Mouse (Mus musculus) 3T3-L1 (cell line): Measurements from ENCODE around the gene Pik3r2.
"Not testable (repeated sequence)": the region's sequence is repeated elsewhere in the genome, so short reads cannot be mapped to it uniquely, and the experiment has no call there.

ENCODE experiments used
- DNase-seq: peaks from one replicate; pipeline ENCODE4 v3.0.0-alpha.2; 2015; ENCODE audit warnings: low read depth, low spot score

Gene Pik3r2

DNA sequence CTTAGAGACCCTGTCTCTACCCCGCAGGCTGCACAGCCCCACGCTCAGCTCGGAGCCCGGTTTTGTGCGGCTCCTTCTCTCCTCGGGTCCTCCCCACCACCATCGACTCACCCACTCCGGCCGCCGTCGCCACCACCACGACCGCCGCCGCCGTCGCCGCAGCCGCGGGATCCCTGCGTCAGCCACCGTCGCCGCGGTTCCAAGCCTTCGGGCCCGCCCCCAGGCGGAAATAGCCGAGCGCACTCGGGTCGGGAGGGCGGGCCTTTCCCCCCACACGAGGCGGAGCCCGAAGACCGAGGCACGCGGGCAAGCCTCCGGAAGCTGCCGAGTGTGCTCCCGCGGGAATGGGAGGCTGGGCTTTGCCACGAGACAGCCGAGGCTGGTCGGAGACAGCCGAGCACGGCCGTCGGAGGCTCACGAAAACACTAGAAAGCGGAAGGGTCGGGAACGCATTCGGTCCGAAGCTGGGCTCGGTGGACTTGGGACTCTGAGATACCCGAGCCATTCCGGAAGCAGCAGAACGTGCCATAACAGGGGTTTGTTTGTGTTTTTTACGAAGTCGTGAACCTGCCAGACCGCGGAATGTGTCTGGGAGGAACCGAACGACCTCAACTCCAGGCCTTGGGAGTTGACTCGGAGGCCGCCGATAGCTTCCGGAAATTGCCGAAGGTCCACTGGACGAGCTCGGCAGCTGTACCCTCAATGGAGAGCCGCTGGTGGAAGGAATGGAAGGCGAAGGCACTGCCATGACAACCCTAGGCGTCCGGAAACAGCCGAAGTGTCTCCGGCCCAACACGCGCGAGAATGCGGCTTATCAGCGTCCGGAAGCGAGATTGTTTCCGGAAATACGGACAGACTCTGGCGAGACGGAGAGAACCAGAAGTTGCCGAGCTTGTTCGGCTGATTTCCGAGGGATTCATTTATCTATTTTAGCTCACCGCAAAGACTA, at the start of gene Pik3r2:
Gene Pik3r2, minus strand, starts transcription at position 218 of the 949 bp plus-strand sequence.
- peak; percentile 98 for DNase-seq

GRCm38 (mm10) chr8:70825816-70826215, 49.3 kb upstream of the Pik3r2 start:
- DNase-seq = no peak

GRCm38 (mm10) chr8:70823802-70824201, 47.3 kb upstream of the Pik3r2 start:
- no peak for DNase-seq

DNA sequence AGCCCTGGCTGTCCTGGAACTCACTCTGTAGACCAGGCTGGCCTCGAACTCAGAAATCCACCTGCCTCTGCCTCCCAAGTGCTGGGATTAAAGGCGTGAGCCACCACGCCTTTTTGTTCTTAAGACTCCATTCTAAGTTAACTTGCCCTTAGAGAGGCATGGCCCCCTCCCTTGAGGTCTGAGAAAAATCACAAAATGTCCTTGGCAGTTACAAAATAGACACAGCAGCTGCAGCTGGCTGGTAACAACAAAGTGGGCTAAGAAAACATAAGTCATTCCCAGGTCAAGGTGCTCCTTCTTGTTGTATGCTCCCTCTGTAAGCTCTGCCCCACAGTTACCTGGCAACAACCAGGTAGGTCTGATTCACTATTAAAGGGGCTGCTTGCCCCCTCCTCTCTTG, 46.1 kb upstream of the Pik3r2 start:
- DNase-seq = not testable (repeated sequence)

DNA sequence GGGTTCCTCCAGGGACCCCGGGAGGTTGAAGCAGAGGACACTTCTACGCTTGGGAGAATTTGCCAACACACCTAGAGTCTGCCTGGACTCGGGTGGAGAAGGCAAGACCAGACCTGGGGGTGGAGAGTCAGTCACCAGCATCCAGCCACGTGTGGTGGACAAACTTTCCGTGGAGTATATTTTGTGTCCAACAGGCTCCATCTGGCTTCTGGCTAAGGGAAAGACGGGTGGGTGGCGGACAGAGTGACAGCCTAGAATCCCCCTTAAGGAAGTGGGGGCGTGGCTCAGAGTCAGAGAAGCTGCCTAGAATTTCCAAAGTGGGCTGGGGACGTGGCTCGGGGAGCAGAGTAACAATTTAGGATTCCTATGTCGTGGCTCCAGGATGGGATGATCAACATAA, 45.5 kb upstream of the Pik3r2 start:
- DNase-seq = no peak

DNA sequence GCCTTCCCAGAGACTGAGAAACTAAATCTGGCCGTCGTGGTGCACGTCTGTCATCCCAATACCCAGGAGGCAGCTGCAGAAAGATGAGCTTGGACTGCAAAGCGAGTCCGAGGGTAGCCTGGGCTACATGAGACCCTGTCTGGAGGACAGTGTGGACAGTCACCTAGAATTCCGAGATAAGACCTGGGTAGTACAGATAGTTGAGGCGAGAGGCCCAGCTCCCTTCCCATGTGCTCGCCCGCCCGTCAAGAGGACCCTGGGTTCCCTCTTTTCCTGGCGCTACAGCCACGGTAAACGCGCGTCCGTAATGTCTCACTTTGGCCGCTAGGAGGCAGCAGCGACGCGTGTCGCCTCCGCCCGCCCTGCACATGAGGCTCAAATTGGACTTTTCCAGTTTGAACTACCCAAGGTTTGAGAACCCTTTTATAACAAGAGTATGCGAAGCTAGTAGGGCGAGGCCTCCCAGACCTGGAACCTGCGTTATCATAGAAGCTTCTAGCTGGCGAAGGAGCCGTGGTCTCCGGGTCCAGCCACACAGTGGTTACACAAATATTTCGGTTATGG, 45.0 kb upstream of the Pik3r2 start:
- peak; percentile 60 for DNase-seq

GRCm38 (mm10) chr8:70820101-70820935, 43.8 kb upstream of the Pik3r2 start:
- no peak for DNase-seq

DNA sequence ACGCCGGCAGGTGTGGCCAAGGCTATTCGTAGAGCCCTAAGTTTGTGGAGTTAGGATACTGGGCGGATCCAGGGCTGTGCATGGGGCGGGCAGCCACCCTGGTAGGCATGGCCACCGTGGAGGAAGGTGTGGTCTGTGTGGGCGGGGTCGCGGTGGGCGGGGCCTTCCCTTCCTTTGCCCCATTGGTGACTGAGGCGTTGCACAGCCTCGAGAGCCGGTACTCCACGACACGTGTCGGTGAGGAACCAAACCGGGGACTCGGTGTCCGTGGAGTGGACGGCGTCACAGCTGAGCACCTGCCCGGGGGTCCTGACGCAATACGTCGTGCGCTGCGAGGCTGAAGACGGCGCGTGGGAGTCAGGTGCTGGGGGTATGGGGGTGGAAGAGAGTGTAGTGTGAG, 40.2 kb upstream of the Pik3r2 start:
- no peak for DNase-seq

DNA sequence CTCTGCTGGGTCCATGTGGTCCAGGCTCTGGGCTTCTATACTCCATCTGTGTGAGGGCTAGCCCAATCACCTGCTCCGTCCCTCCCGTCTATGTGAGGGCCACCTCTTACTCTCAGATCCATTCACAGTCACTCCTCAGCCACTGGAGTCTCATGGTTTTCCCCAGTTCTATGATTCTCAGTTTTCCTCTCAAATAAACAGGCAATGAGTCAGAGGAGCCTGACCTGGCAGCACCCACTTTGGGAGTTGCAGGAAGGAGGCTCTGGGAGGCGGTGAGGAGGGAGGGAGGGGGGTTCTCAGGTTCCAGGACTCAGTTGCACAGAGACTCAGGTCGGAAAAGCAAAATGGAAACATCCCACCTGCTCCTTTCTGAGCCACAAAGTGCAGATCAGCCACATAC, 36.4 kb upstream of the Pik3r2 start:
- peak; percentile 73 for DNase-seq

DNA sequence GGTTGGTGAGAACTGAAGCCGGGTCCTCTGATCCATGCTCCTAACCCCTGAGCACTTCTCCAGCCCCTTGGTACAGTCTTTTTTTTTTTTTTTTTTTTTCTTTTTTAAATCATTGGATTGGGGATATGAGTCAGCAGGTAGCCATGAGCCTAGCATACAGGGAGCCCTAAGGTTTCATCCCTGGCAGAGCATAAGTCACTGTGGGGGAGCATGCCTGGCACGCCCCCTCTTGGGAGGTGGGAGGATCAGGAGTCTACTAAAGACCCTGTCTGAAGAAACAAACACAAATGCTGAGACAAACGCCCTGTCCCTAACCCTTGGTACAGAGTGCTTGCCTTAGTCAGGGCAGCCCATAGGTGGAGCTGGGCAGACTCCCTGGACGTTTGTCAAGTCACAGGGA, 35.5 kb upstream of the Pik3r2 start:
- DNase-seq = peak; percentile 66

GRCm38 (mm10) chr8:70810962-70811680, 34.6 kb upstream of the Pik3r2 start:
- DNase-seq = peak; percentile 70

DNA sequence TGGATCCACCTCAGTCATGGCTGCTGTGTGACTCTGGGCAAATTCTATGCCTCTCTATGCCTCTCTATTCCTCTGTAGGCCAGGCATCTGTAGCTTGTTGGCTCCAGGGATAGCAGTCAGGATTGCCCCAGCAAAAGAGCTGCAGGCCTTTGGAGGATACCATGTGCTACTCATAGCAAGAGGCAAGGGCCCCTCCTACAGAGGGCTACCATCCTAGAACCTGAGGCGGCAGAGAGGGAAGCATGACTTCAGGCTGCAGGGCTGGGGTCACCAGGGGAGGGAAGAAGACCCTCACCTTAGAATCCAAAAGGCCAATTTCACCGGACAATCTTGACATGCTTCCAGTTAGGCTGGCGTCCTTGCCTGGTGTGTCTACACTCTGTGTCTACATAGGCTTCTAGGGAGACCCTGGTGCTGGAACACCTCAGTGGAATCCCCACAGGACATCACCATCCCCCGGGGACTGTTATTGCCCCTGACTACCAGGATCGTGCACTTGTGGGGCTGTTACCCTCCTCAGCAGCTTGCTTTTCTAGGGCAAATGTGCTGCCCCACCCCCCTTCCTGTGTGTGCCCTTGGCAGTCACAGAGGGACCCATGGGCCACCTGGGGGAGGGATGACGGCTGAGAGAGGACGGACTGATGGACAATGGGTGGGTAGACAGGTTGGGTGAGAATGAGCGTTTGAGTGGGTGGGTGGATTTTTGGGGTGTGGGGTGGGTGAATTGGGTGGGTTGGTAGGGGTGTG, 32.6 kb upstream of the Pik3r2 start:
- DNase-seq = no peak

DNA sequence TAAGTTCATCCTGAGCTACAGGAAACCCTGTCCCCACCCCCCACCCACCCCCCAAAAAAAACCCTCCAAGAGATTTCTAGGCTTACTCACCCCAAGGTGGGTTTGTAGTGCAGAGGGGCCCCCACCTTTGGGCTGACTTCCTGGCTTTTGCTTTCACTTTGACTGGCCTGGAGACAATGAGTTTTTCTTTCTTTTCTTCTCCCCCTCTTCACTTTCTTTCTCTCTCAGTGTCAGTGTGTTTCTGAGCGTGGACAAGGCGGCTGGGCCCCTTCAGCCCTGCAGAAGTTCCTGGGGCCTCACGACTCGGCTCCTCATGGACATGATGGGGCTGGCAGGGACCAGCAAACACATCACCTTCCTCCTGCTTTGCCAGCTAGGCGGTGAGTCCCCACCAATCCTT, 31.7 kb upstream of the Pik3r2 start, which contains the start of gene Il12rb1:
Gene Il12rb1, plus strand, starts transcription at position 211 of the 400 bp plus-strand sequence.
- no peak for DNase-seq

GRCm38 (mm10) chr8:70807304-70807703, 30.8 kb upstream of the Pik3r2 start:
- DNase-seq = no peak

- no peak for DNase-seq
Observed at GRCm38 (mm10) chr8:70806541-70806940, 30.0 kb upstream of the Pik3r2 start.

- DNase-seq = peak; percentile 87
Observed at GRCm38 (mm10) chr8:70804481-70805206, 28.1 kb upstream of the Pik3r2 start, which contains the start of gene Mast3. Gene Mast3 (minus strand): TSS chr8:70805054.

DNA sequence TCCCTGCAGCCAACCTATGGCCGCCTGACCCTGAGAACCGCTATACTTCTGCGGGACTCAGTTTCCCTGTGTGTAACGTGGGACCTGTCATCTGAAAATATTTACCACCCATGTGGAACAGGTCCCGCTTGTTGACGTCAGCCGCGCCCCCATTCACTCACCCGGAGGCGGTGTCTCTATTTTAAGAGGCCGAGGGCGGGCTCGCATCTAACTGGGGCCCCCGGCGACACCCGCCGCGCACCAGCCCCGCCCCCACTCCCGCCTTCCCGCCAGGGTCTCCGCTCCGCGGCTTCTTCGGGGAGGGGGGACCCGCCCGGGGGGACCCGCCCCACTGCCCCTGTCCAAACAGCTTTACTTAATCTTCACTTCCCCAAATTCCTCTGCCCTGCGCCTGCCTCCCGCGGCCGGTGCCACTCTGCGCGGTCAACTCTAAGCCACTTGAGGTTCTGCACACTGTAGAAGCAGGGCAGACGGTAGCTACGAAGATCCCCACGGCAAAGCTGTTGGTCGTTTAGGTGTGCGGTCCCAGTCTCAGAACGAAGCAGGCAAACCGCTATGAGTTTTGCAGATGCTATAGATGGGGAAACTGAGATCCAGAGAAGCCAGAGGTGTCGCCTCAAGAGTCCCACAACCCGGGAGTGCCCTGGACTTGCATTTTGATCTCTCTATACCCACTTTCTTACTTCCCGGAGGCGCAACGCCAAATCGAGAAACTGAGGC, 27.4 kb upstream of the Pik3r2 start:
- DNase-seq = no peak

DNA sequence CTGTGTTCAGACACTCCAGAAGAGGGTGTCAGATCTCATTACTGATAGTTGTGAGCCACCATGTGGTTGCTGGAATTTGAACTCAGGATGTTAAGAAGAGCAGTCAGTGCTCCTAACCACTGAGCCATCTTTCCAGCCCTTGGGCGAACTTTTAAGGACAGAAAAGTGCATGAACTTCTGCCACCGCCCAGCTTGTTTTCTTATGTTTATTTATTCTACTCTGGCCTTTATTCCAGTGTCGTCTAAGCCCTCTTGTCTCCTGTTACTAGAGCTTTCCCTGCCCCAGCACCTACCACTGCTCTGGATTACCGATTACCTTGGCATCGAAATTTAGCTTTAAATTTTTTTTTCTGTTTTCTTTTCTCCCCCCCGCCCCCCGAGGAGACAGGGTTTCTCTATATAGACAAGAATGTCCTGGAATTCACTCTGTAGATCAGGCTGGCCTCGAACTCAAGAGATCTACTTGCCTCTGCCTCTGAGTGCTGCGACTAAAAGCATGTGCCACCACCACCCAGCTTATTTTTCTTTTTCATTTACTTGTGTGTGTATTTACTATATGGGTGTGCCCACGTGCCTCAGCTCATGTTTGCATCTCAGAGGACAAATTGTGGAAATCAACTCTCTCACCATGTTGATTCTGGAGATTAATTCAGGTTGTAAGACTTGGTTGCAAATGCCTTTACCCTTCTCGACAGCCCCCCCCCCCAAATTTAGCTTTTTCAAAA, 26.4 kb upstream of the Pik3r2 start:
- DNase-seq = no peak

DNA sequence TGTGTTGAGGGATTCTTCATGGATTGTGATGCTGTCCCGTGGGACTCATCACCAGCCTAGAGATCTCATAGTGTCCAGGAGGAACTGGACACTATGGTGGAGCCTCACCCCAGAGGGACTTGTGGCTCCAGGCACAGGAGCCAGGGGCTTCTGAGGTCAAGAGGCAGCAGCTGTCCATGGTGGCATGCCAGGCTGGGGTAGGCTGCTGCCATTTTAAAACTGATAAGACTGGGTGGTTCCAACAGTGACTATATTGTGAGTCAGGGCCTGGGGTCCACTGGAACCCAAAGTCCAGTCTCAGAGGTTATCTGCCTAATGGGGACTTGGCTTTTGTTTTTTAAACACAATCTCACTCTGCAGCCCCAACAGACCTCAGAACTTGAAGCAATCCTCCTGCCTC, 25.3 kb upstream of the Pik3r2 start:
- DNase-seq = no peak
